Mouse (Mus musculus): ENCODE measurements at regions not wholly inside any gene's neighbourhood (a gene's known extent, or its start where the extent isn't known, plus 50 kb on each side); places are given as distances from the start of the nearest gene placed in this dataset.
A peak's percentile ranks its signal among the peaks of the same experiment; 100 is the strongest.

DNA sequence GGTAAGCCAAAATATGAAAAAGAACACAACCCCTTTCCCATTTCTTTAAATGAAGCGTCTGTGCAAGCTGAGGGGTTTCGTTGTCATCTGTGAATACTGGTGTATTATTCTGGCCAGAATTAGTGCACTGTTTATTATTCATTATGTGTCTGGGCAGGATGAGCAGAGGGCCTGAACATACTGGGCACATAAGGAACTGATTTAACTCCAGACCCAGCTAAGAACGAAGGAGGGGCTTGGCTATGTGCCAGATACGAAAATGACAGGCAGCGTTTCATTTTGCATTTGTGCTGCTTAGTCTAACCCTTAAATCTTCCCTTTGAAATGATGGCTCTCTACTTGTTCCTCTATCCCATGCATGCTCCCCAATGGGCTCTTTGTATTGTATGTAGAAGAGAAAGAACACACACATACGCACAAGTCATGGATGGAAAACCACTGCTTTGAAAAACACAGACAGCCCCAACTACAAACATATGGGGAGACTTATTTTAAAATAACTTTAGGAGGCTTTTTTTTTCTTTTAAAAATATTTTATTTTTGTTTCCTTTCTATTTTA lies 213.4 kb upstream of the Dcn start:
- WGBS, result 61% methylated on average over 6 of the region's 6 CpGs
- no peak overlapping the region for H3K4me3 ChIP-seq (replicated peaks; ENCODE audit: extremely low read depth, low read depth, low read length)
- DNase-seq, result no peak
- no peaks in the 10 kb centered on the region for H3K4me1 ChIP-seq (ENCODE audit: control insufficient read depth, insufficient read depth, low read length)
- no peak for TF ChIP-seq CTCF (IDR thresholded peaks at IDR 0.05; ENCODE audit: insufficient read depth, low read length)
- no peak for TF ChIP-seq POLR2A (IDR thresholded peaks at IDR 0.05; ENCODE audit: borderline replicate concordance, extremely low read depth, low read depth, low read length)

DNA sequence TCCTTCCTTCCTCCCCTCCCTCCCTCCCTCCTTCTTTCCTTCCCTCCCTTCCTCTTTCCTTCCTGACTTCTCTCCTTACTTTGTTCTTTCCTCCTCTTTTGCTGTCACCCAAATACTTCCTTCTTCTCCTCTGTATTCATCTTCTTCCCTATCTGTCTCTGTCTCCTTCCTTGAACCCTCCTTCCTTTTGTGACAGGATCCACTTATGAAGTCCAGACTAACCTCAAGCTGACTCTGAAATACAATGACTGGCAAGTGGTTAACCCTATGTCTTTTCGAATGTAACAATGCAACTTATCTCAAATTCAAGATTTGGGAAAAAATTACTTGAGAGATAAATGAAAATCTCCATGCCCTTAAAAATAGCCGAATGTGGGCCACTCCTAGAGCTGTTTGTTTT lies 197.0 kb upstream of the Dcn start:
- WGBS, result 59% methylated on average over 2 of the region's 2 CpGs

GRCm38 (mm10) chr10:97282841-97283496 lies 196.4 kb upstream of the Dcn start:
- no peak for TF ChIP-seq POLR2A (IDR thresholded peaks at IDR 0.05; ENCODE audit: borderline replicate concordance, extremely low read depth, low read depth, low read length)
- TF ChIP-seq CTCF (IDR thresholded peaks at IDR 0.05; ENCODE audit: insufficient read depth, low read length), result no peak
- Histone ChIP-seq H3K4me1 (ENCODE audit: control insufficient read depth, insufficient read depth, low read length) (no peaks in the 10 kb centered on the region), H3K4me3 (replicated peaks; ENCODE audit: extremely low read depth, low read depth, low read length) (no peak overlapping the region)
- DNase-seq, result no peak
- WGBS, result 49% methylated on average over 4 of the region's 4 CpGs

More for the DNA sequence above, 197.0 kb upstream of the Dcn start:
- Histone ChIP-seq H3K4me3 (replicated peaks; ENCODE audit: extremely low read depth, low read depth, low read length) (no peak overlapping the region), H3K4me1 (ENCODE audit: control insufficient read depth, insufficient read depth, low read length) (no peaks in the 10 kb centered on the region)
- TF ChIP-seq POLR2A (IDR thresholded peaks at IDR 0.05; ENCODE audit: borderline replicate concordance, extremely low read depth, low read depth, low read length) (no peak), CTCF (IDR thresholded peaks at IDR 0.05; ENCODE audit: insufficient read depth, low read length) (no peak)
- no peak for DNase-seq

DNA sequence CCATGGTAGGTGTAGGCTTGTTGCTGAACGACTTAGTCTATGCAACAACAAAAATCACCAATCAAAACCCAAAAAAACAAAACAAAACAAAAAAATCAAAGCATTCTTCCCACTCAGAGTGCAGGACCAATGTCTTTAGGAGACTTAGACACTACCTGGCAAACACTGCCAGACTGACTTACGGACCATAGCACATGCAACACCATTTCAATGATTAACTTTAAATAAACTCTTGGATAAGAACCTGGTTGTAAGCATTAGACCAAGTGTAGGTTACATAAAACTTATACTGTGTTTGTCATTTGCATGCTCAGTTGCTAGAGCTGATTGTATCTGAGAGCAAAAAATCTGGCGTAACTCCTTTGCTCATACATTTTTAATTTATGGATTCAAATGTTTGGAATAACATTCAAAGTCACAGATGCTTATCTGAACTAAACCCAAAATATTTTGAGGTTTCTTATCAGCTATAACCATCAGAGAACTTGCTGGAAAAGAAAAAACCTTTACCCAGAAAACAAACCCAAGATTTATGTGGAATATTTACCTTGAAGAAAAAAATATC lies 174.5 kb upstream of the Dcn start:
- H3K4me3 ChIP-seq (replicated peaks; ENCODE audit: extremely low read depth, low read depth, low read length), result no peak overlapping the region
- no peak for DNase-seq
- H3K4me1 ChIP-seq (ENCODE audit: control insufficient read depth, insufficient read depth, low read length), result no peaks in the 10 kb centered on the region
- TF ChIP-seq CTCF (IDR thresholded peaks at IDR 0.05; ENCODE audit: insufficient read depth, low read length) (no peak), POLR2A (IDR thresholded peaks at IDR 0.05; ENCODE audit: borderline replicate concordance, extremely low read depth, low read depth, low read length) (no peak)
- 53% methylated on average over 3 of the region's 3 CpGs for WGBS

GRCm38 (mm10) chr10:97309580-97309979 lies 169.8 kb upstream of the Dcn start:
- TF ChIP-seq POLR2A (IDR thresholded peaks at IDR 0.05; ENCODE audit: borderline replicate concordance, extremely low read depth, low read depth, low read length), result no peak
- TF ChIP-seq CTCF (IDR thresholded peaks at IDR 0.05; ENCODE audit: insufficient read depth, low read length), result no peak
- Histone ChIP-seq H3K4me3 (replicated peaks; ENCODE audit: extremely low read depth, low read depth, low read length) (no peak overlapping the region), H3K4me1 (ENCODE audit: control insufficient read depth, insufficient read depth, low read length) (no peaks in the 10 kb centered on the region)
- DNase-seq, result no peak
- WGBS, result 34% methylated on average over 5 of the region's 5 CpGs

GRCm38 (mm10) chr10:97312509-97312908 lies 166.9 kb upstream of the Dcn start:
- H3K4me3 ChIP-seq (replicated peaks; ENCODE audit: extremely low read depth, low read depth, low read length), result peak overlapping the region; percentile 54
- 17% methylated on average over 12 of the region's 12 CpGs for WGBS
- no peaks in the 10 kb centered on the region for H3K4me1 ChIP-seq (ENCODE audit: control insufficient read depth, insufficient read depth, low read length)
- no peak for TF ChIP-seq POLR2A (IDR thresholded peaks at IDR 0.05; ENCODE audit: borderline replicate concordance, extremely low read depth, low read depth, low read length)
- no peak for TF ChIP-seq CTCF (IDR thresholded peaks at IDR 0.05; ENCODE audit: insufficient read depth, low read length)
- DNase-seq, result no peak

GRCm38 (mm10) chr10:97312978-97313377 lies 166.4 kb upstream of the Dcn start:
- TF ChIP-seq POLR2A (IDR thresholded peaks at IDR 0.05; ENCODE audit: borderline replicate concordance, extremely low read depth, low read depth, low read length) (no peak), CTCF (IDR thresholded peaks at IDR 0.05; ENCODE audit: insufficient read depth, low read length) (peak; percentile 80)
- no peaks in the 10 kb centered on the region for H3K4me1 ChIP-seq (ENCODE audit: control insufficient read depth, insufficient read depth, low read length)
- under 1% methylated on average over 17 of the region's 17 CpGs for WGBS
- DNase-seq, result peak; percentile 87
- peak overlapping the region; percentile 66 for H3K4me3 ChIP-seq (replicated peaks; ENCODE audit: extremely low read depth, low read depth, low read length)

- TF ChIP-seq CTCF (IDR thresholded peaks at IDR 0.05; ENCODE audit: insufficient read depth, low read length), result no peak
- TF ChIP-seq POLR2A (IDR thresholded peaks at IDR 0.05; ENCODE audit: borderline replicate concordance, extremely low read depth, low read depth, low read length), result 0 out of 2 replicates have a peak, but pooled peaks have one; percentile 8
- peak overlapping the region; percentile 66 for H3K4me3 ChIP-seq (replicated peaks; ENCODE audit: extremely low read depth, low read depth, low read length)
- H3K4me1 ChIP-seq (ENCODE audit: control insufficient read depth, insufficient read depth, low read length), result no peaks in the 10 kb centered on the region
- DNase-seq, result peak; percentile 71
- WGBS, result 1% methylated on average over 13 of the region's 13 CpGs
Measured at GRCm38 (mm10) chr10:97313407-97313901, 166.0 kb upstream of the Dcn start.

- 70% methylated on average over 2 of the region's 2 CpGs for WGBS
- Histone ChIP-seq H3K4me3 (replicated peaks; ENCODE audit: extremely low read depth, low read depth, low read length) (no peak overlapping the region), H3K4me1 (ENCODE audit: control insufficient read depth, insufficient read depth, low read length) (no peaks in the 10 kb centered on the region)
- no peak for TF ChIP-seq CTCF (IDR thresholded peaks at IDR 0.05; ENCODE audit: insufficient read depth, low read length)
- TF ChIP-seq POLR2A (IDR thresholded peaks at IDR 0.05; ENCODE audit: borderline replicate concordance, extremely low read depth, low read depth, low read length), result no peak
- DNase-seq, result no peak
Measured at GRCm38 (mm10) chr10:97332639-97333038, 146.8 kb upstream of the Dcn start.

DNA sequence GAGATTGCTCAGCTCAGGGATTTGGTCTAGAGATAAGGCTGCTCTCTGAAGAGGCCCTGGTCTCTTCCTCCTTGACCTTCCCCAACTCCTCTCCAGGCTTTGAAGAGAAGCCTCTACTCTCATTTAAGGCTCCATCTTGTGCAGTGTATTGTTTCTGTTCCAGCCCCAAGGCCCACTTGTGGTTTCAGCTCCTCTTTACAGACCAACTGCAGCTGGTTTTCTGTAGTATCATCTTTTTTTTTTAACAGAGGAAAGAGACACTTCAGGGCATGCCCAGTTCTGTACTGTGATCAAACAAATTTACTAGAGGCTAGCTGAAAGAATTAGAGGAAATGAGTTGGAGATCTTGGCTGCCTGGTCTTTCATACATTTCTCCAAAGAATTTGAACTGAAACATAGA lies 145.4 kb upstream of the Dcn start:
- DNase-seq, result no peak
- H3K4me3 ChIP-seq (replicated peaks; ENCODE audit: extremely low read depth, low read depth, low read length), result no peak overlapping the region
- TF ChIP-seq CTCF (IDR thresholded peaks at IDR 0.05; ENCODE audit: insufficient read depth, low read length) (no peak), POLR2A (IDR thresholded peaks at IDR 0.05; ENCODE audit: borderline replicate concordance, extremely low read depth, low read depth, low read length) (no peak)

More for the DNA sequence above, 145.4 kb upstream of the Dcn start:
- H3K4me1 ChIP-seq (ENCODE audit: control insufficient read depth, insufficient read depth, low read length), result no peaks in the 10 kb centered on the region

Measured in lung, adult 2 months (tissue).